Mouse (Mus musculus): Measurements from ENCODE around the gene Gm10203. TPM values are rescaled to one million over a fixed set of nuclear protein-coding genes. Genes with fewer than 3 reads are reported as not detected.
"Not testable (repeated sequence)": the region's sequence is repeated elsewhere in the genome, so short reads cannot be mapped to it uniquely, and the experiment has no call there.

Gm10203 gene
- total RNA-seq, 2 experiments from 2014 or later = not detected

DNA sequence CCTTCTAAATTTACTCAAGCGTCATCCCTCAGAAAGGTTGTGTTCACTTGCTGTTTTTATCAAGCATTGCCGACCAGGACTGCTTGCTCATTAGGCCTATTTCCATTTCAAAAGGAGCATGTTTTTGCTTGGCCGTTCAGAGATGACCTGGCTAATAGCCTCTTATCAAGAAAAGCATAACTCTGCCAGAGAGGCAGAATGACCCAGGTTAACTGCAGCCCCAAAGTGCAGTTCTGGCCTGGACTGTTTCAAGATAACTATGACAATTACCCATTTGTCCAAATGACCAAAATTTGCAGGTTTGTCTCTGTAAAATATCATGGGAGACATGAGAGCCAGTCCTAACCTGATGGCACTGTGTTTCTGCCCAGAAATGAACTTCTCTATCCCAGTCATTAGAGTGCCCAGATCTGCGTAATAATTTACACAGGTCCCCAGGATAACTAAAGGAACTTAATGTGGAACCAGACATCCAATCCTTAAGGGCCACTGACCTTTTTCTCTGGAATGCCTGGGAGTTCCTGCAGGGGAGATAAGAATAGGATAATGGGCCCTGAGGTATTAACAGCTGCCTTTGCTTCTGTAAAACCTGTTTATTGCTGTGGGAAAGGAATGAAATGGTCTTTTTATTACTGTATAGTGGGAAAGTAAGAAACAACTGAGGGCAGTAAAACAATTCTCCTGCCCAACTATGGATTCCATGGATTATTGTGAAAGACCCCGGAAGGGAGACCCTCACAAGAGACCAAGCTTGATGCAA, 4.6 kb downstream of the Gm10203 start:
- DNase-seq (ENCODE audit: low spot score in 2 of 2) = no peak

DNA sequence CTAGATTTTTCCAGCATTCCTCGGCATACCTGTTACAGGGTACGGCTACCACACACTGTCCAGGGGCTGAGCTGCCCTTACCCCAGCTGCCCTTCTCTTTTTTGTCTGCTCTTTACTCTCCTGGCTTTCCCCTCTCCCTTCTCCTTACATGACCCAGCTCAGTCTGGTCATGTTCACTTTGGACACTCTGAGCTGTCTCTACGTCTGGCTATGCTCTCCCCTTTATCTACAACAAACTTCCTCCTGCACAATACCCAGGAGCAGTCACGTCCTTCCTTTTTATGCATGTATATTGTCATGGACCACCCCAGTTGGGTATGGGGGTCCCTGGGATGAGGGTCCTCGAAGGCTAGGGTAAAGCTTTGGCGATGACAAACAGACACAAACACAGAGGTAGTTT, 5.7 kb downstream of the Gm10203 start:
- DNase-seq (ENCODE audit: low spot score in 2 of 2) = no peak

DNA sequence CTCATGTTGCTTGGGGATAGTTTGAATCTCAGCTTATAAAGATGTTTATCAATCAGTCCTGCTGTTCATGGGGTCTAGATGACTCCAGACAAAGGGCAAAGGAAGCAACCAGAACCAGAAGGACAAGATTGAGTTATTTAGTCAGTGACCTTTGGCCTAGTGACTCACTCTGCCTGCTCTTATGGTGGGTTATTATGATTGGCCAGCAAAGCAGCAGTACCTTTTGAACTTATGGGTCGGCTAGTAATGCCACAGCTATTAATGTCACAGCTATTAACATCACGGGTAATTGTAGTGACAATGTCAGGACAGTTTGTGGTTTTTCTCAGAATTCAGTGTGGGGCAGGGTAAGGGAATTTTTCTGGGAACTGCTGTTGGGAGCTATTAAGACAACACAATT, 8.0 kb downstream of the Gm10203 start:
- no peak for DNase-seq (ENCODE audit: low spot score in 2 of 2)

DNA sequence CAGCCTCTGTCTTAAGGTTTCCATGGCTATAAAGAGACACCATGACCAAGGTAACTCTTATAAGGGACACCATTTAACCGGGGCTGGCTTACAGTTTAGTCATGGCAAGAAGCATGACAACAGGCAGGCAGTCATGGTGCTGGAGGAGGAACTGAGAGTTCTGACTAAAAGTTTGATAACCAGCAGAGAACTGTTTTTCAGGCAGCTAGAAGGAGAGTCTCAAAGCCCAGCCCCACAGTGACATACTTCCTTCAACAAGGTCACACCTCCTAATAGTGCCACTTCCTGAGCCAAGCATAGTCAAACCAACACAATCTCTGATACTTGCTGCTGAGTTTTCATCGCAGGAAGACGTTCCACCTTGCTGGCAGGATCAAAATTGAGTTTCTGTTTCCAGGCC, 9.0 kb downstream of the Gm10203 start:
- no peak for DNase-seq (ENCODE audit: low spot score in 2 of 2)

DNA sequence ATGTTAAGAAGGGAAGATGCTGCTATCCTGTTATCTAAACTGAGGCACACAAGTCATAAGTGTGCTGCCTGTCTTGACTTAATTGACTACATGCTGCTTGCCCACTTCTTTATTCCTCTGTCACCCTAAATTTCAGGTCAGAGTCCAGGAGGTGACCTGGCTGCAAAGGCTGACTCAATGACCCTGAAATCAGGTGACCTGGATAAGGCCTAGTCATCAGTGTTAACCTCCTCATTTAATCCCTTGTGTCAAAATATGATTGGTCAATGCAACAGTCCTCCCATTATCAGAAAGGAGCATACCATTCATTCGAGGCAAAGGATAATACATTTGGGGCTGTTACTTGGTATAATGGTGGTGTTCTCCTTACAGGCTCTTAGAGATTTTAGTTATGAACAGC, 9.5 kb downstream of the Gm10203 start, which contains the start of gene Etfbkmt:
Etfbkmt (plus strand) TSS at position 379 of the 400 bp plus-strand sequence.
- no peak for DNase-seq (ENCODE audit: low spot score in 2 of 2)

DNA sequence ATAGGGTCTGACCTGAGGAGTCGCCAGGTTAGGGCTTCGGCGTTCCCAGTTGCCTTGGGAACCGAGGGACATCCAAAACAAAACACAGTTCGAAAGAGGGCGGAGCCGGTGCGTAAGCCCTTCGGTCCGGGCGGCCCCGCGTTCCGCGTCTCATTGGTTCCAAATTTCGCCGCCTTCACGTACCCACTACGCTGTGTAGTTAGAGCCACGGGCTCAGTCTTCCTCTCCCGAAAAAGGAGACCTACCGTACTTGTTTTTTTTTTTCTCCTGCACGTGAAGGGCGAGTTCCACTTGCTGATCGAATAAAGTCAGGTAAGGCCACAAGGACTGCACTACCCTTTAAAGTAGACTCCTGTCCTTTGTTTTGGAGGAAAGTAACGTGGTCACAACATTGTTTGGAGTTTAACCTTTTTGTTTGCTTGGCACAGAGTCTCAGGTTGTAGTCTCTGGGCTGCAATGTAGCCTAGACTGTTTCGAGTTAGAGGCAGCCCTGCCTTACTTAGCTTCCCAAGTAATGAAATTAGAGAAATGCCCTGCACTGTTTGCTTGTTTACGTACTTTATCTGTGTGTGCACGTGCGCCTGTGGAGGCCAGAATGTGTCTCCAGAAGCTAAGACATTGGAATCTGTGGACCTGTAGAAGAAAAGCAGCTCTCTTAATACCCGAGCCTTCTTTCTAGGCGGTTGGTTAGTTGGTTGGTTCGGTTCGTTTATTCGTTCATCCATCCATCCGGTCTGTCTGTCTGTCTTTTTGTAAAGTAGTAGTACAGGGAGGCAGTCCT, 11.6 kb downstream of the Gm10203 start:
- peak; percentile 68 to 82 for DNase-seq (ENCODE audit: low spot score in 2 of 2)

DNA sequence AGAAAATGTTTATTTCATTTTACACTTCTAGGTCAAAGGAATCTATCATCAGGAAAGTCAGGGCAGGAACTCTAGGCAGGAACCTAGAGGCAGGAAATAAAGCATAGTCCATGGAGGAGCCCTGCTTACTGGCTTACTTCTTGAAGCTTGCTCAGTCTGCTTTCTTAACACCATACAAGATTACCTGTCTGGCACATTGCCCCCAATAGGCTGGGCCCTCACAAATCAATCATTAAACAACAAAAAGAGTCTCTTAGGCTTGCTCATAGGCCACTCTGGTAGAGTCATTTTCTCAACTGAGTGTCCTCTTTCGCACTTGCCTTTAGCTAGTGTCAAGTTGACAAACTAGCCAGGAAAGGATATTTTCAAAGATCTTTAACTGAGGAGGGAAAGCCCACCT, 15.2 kb downstream of the Gm10203 start:
- DNase-seq (ENCODE audit: low spot score in 2 of 2) = no peak

DNA sequence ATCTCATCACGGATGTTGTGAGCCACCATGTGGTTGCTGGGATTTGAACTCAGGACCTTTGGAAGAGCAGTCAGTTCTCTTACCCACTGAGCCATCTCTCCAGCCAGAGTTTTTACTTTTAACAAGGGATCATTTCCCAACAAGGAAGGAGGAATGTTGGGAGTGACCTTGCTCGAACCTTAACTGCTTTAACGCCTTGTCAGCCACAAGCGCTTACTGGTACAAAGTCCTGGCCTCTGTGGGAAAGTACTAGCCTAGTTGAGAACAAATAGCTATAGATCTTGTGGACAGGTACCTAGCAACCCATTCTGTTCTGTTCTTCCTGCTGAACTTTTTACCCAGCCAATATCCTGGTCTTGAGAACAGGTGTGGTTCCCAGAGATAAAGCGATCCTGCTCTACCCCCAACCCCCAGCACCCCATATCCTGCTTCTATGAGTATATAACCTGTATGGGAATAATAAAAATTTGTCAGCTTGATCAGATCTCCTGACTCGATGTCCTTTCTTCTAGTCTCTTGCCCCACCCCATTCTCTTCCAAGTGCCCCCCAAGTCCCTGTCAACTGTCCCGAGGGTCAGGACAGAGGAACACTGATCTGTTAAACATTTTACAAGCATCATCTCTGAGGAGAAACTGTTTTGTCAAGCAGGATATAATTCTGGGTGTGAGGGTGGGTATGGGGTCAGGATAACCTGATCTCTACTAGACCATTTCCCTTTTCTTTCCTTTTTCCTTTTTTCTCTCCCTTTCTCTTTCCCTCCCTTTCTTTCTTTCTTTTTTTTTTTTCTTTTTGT, 18.7 kb downstream of the Gm10203 start:
- no peak for DNase-seq (ENCODE audit: low spot score in 2 of 2)

DNA sequence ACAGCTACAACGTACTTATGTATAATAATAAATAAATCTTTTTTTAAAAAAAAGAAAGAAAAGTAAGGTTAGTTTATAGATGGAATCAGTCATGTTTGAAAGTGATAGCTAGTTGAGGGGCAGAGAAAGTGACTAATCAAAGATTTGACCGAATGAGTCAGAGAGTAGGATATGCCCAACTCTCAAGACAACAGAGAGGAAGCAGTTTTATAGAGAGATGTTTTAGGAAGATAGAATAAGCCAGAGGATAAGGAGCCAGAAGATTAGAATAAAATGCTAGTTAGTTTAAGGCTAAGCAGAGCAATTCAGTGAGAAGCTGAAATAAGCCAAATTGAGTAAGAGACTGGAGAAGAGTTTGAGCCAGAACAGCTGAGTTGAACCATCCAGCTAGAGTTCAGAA, 22.1 kb downstream of the Gm10203 start:
- DNase-seq (ENCODE audit: low spot score in 2 of 2) = no peak

DNA sequence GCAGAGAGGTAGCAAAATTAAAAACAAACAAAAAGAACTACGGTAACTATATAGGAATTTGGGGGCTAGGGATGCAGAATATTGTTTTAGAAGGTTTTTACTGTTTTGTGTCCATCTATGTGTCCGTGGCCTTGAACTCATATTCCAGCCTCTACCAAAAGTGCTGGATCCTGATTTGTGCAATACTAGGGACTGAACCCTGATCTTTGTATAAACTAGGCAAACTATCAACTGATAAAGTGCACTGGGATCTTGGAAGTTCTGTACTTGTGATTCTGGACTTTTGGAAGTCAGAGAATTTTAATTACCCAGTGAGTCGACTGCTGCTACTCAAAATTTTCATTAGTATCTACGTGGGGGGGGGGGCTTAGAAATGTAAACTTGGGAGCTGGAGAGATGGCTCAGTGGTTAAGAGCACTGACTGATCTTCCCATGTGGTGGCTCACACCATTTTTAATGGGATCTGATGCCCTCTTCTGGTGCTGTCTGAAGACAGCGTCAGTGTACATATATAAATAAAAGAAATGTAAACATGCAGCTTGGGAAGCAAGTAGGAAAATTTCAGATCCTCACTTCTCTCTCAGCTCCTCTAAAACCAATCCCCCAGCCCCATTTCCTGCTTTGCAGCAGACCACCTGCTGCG, 23.6 kb downstream of the Gm10203 start:
- DNase-seq (ENCODE audit: low spot score in 2 of 2) = no peak

DNA sequence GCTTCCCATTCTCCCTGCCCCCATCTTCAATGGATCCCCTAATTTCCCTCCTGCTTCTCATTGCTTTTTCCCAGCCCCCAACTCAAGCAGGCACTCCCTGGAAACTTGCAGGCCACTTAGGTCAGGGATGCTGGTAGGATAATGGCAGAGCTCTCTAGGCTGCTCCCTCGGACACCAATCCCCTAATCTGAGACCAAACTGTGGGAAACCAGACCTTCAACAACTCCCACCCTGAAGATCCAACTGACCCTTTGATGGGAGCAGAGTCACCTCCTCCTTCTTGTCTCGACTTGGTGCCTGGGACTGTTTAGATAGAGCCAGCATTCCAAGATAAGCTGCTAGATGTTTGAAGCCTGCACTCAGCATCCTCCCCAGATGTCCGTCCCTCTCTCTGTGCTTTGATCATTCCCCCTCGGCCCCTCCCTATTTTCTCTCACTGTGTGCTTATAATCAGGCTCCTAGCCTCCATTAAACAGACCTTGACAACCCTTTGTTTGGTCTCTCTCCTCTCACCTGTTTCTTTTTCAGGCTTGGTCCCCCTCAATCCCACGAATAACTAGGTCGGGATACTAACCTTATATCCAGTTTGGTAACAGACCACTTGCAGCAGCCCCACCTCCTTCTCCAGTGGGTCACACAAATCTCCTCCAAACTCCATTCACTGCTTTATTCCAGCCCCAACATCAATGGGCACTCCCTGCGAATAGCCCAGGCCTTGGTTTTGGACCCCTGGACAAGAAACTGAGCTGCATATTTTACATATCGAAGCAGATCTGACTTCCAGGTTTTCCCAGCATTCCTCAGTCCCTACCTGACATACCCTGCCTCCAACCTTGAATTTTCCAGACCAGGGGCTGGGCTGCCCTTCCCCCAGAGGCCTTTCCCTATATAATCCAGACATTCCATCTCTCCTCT, 24.4 kb downstream of the Gm10203 start:
- DNase-seq (ENCODE audit: low spot score in 2 of 2) = no peak

DNA sequence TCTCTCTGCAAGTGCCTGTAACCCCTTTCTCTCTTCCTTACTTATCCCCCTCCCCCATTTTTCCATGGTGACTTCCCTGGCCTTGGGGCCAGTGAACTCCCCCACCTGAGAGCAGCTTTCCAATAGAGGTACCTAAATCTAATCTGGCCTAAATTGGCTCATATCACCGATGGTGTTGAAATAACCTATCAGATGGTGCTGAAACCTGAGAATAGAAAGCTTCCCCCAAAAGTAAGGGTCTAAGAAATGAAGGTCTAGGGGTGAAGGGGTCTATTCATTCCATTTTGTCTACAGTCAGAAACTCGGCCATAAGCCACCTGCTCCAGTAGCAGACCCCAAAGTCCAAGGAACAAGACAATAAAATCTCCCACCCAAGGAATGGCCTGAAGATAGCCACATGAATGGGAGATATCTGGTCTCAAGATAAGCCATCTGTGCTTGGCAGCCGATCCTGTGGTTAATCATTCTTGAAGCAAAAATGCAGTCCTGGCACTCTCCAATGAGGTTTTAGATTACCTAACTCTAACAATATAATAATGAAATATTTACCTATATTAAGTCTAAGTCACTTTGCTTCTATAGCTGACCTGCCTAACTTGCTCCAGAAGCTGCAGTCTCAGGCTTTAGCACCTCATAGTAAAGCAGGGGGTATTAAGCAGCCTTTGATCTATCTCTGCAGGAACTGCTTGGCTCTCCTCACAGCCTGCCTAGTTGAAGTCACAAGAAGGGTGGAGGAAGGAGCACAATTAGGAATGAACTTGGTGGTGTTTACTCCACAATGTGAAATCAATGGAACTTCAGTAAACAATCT, 25.3 kb downstream of the Gm10203 start:
- no peak for DNase-seq (ENCODE audit: low spot score in 2 of 2)

DNA sequence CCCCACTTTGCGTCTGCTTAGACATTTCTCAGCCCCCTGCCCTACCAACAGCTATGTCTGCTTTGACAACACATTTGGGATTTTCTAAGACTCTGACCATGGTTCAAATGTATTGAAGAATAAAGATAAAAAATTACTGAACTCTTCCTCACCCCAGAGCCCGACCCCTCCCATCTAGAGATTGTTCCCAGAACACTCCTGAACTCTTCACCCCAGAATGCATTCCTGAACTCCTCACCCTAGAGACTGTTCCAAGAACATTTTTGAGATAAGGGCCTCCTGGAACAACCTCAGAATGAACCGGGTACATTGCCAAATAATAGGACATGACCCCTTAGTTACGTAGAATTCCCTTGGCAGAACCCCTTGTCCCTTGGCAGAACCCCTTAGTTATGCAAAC, 37.1 kb downstream of the Gm10203 start:
- DNase-seq (ENCODE audit: low spot score in 2 of 2) = not testable (repeated sequence)

DNA sequence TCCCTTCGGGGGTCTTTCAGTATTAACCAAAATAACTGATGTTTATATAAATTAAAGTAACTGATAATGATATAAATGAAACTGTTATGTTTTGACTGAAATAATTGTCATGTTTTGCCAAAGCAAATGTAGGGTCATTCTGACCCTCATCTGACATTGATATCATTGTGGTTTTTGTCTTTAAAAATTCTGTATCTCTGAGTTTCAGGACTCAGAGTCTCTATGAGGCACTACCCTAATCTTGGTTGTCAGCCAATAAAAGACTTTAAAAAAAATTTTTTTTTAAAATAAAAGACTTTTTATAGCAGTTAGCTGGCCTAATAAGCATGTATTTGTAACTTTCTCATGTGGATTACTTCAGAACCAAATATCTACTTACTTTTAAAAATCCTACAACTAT, 37.7 kb downstream of the Gm10203 start:
- no peak for DNase-seq (ENCODE audit: low spot score in 2 of 2)

DNA sequence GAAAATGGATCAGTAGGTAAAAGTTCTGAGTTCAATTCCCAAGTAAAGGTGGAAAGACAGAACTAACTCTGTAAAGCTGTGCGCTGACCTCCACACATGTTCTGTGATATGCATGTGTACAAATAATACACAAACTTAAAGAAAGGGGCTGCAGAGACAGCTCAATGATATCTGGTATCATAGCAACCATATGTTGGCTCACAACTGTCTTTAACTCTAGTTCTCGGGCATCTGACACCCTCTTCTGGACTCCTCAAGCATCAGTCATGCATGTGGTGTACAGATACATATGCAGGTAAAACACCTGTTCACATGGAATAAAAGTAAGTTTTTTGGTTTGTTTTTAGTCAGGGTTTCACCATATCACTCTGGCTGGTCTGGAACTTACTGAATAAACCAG, 38.5 kb downstream of the Gm10203 start:
- DNase-seq (ENCODE audit: low spot score in 2 of 2) = no peak

DNA sequence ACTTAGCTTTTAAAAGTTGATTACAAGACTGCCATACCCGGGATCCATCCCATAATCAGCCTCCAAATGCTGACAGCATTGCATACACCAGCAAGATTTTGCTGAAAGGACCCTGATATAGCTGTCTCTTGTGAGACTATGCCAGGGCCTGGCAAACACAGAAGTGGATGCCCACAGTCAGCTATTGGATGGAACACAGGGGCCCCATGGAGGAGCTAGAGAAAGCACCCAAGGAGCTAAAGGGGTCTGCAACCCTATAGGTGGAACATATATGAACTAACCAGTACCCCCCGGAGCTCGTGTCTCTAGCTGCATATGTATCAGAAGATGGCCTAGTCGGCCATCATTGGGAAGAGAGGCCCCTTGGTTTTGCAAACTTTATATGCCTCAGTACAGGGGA, 40.0 kb downstream of the Gm10203 start:
- DNase-seq (ENCODE audit: low spot score in 2 of 2) = not testable (repeated sequence)

DNA sequence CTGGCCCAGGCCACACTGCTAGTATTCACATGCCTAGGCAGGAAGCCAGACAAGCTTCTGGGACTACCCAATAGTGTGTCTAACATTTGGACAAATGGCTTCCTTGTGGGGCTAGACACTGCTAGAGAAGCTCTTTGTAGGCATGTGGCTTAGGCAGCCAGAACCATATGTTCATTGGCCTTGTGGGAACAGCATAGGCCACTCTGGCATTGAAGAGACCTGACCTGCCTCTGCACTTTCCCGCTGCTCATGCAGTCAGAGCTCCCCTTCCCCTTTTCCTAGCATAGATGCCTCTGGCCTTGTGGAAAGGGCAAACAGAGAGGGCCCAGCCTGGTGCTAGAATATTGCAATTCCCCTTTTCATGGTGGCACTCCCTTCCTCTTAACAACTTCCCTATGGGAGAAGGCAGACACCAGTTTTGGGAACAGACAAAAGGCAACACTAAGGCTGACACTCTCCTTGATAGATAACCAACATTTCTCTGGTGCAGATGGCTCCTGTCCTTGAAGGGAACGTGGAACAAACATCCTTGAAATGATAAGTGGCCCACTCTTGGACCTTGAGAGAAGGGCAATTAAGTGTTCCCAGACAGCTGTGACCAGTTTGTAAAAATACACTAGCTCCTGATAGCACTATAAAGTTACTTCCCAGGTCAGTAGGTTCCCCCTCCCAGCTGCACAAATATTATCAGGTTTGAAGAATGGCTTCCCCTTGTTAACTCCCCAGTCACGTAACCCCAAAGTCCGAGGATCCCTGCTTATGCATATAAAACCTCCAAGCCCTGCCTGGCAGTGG, 44.1 kb downstream of the Gm10203 start:
- DNase-seq (ENCODE audit: low spot score in 2 of 2) = peak in 1 of 2 experiments; percentile 15

DNA sequence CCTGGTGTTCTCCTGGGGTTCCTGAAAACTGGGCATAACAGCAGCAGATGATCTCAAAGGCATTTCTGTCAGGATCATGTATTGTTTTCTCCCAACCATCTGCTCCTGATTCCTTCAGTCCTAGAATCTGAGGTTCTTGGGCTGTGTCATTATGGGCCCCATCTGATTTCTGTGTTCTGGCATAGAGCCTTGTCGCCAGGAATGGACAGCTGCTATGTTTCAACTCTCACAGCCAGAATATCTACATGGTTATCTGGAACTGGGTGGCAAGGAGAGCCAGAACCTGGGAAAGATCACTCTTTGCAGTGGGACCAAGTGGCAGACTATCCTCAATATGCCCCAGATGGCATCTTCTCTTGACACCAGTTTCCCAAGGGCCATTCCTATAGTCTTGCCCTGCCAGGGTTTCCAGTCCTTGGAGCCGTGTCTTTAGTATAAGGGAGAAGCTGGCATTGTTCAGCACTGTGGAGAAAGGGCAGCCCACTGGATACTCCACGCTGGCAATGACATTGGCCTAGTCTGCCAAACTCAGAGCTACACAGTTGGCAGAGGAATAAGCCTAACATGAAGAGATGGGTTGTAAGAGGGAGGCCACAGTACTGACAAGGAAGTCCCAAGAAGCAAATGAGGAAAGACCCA, 45.1 kb downstream of the Gm10203 start:
- peak in 1 of 2 experiments; percentile 9 for DNase-seq (ENCODE audit: low spot score in 2 of 2)

Data from layer of hippocampus, adult 18-20 months (tissue).